Mouse (Mus musculus) erythroblast, embryonic 14.5 days (primary cell): Measurements from ENCODE around the gene Aldh16a1. TPM values are rescaled to one million over a fixed set of nuclear protein-coding genes. Genes with fewer than 3 reads are reported as not detected.
A peak's percentile ranks its signal among the peaks of the same experiment; 100 is the strongest.
"Not testable (repeated sequence)": the region's sequence is repeated elsewhere in the genome, so short reads cannot be mapped to it uniquely, and the experiment has no call there.

Source experiments
- H3K27me3 ChIP-seq: 2 replicates; pipeline ENCODE4 v1.6.1; 2012; ENCODE audit warnings: inconsistent platforms; ENCODE audit not compliant: control insufficient read depth
- H3K36me3 ChIP-seq: 2 replicates; pipeline ENCODE4 v1.6.1; 2012; ENCODE audit warnings: mild to moderate bottlenecking, inconsistent platforms; ENCODE audit not compliant: control insufficient read depth
- H3K4me1 ChIP-seq: 2 replicates; pipeline ENCODE4 v1.6.1; 2012; ENCODE audit warnings: inconsistent platforms; ENCODE audit not compliant: control insufficient read depth
- H3K4me3 ChIP-seq: replicated peaks from 2 replicates; pipeline ENCODE3; 2012; ENCODE audit warnings: moderate library complexity, mild to moderate bottlenecking, inconsistent platforms
- H3K9me3 ChIP-seq: 2 replicates; pipeline ENCODE4 v1.6.1; 2012; ENCODE audit warnings: low read length, inconsistent platforms, mixed read lengths; ENCODE audit not compliant: control insufficient read depth
- GATA1 ChIP-seq: IDR thresholded peaks from 2 replicates; pipeline ENCODE4 v1.6.1; 2012; ENCODE audit warnings: low read length, inconsistent platforms, mixed read lengths
- TAL1 ChIP-seq: IDR thresholded peaks from 3 replicates; pipeline ENCODE4 v1.6.1; 2012; ENCODE audit warnings: low read length, inconsistent platforms, mixed read lengths
- polyA plus RNA-seq: library from polyadenylated mRNA; stranded (reverse); fragments of >175 nt; gene quantifications from 2 replicates; pipeline ENCODE4 v1.2.3, GENCODE M21; 2012

Aldh16a1 gene
- polyA plus RNA-seq, 1 experiment = 16.3 TPM

- TF ChIP-seq GATA1 = no peak
- no peak for TF ChIP-seq TAL1
- H3K4me1 ChIP-seq = peaks cover 31% of the 10 kb centered on the region
- no peaks in the 10 kb centered on the region for H3K9me3 ChIP-seq
- peaks cover 26% of the 10 kb centered on the region for H3K36me3 ChIP-seq
- peak overlapping the region; percentile 77 for H3K4me3 ChIP-seq
- no peaks in the 10 kb centered on the region for H3K27me3 ChIP-seq
These were observed 798 bp downstream of the Aldh16a1 start for GRCm38 (mm10) chr7:45153586-45153985.

GRCm38 (mm10) chr7:45153052-45153451, 1.3 kb downstream of the Aldh16a1 start:
- H3K4me3 ChIP-seq = peak overlapping the region; percentile 77
- H3K4me1 ChIP-seq = peaks cover 31% of the 10 kb centered on the region
- H3K27me3 ChIP-seq, H3K9me3 ChIP-seq: not testable (repeated sequence)
- H3K36me3 ChIP-seq = peaks cover 26% of the 10 kb centered on the region

GRCm38 (mm10) chr7:45151303-45151702, 3.1 kb downstream of the Aldh16a1 start:
- Histone ChIP-seq H3K36me3 (peaks cover 29% of the 10 kb centered on the region), H3K4me1 (peaks cover 28% of the 10 kb centered on the region)

GRCm38 (mm10) chr7:45150321-45150720, 4.1 kb downstream of the Aldh16a1 start:
- Histone ChIP-seq H3K9me3 (no peaks in the 10 kb centered on the region), H3K27me3 (no peaks in the 10 kb centered on the region), H3K4me3 (no peak overlapping the region), H3K36me3 (peaks cover 36% of the 10 kb centered on the region), H3K4me1 (peaks cover 22% of the 10 kb centered on the region)
- no peak for TF ChIP-seq GATA1
- no peak for TF ChIP-seq TAL1

More at GRCm38 (mm10) chr7:45151303-45151702, 3.1 kb downstream of the Aldh16a1 start:
- TF ChIP-seq GATA1 (no peak), TAL1 (no peak)
- no peak overlapping the region for H3K4me3 ChIP-seq
- H3K27me3 ChIP-seq = no peaks in the 10 kb centered on the region
- no peaks in the 10 kb centered on the region for H3K9me3 ChIP-seq

- no peak overlapping the region for H3K4me3 ChIP-seq
- H3K9me3 ChIP-seq = no peaks in the 10 kb centered on the region
- TF ChIP-seq GATA1 (no peak), TAL1 (no peak)
- no peaks in the 10 kb centered on the region for H3K27me3 ChIP-seq
- peaks cover 15% of the 10 kb centered on the region for H3K4me1 ChIP-seq
- peaks cover 41% of the 10 kb centered on the region for H3K36me3 ChIP-seq
These were observed 4.8 kb downstream of the Aldh16a1 start for GRCm38 (mm10) chr7:45149545-45149944.

GRCm38 (mm10) chr7:45148534-45149098, 5.8 kb downstream of the Aldh16a1 start:
- Histone ChIP-seq H3K4me3 (no peak overlapping the region), H3K4me1 (peaks cover 12% of the 10 kb centered on the region), H3K27me3 (no peaks in the 10 kb centered on the region), H3K36me3 (peaks cover 50% of the 10 kb centered on the region), H3K9me3 (no peaks in the 10 kb centered on the region)
- no peak for TF ChIP-seq TAL1
- no peak for TF ChIP-seq GATA1

- Histone ChIP-seq H3K27me3 (no peaks in the 10 kb centered on the region), H3K36me3 (peaks cover 57% of the 10 kb centered on the region), H3K4me1 (peaks cover 7% of the 10 kb centered on the region), H3K4me3 (no peak overlapping the region), H3K9me3 (no peaks in the 10 kb centered on the region)
- TF ChIP-seq GATA1 (no peak), TAL1 (no peak)
These were observed 6.5 kb downstream of the Aldh16a1 start for GRCm38 (mm10) chr7:45147899-45148298.

- Histone ChIP-seq H3K4me3 (no peak overlapping the region), H3K27me3 (no peaks in the 10 kb centered on the region), H3K9me3 (no peaks in the 10 kb centered on the region), H3K4me1 (peaks cover 7% of the 10 kb centered on the region), H3K36me3 (peaks cover 63% of the 10 kb centered on the region)
- TF ChIP-seq TAL1 (no peak), GATA1 (no peak)
These were observed 7.1 kb downstream of the Aldh16a1 start for GRCm38 (mm10) chr7:45147267-45147666.

- H3K27me3 ChIP-seq = no peaks in the 10 kb centered on the region
- peaks cover under 1% of the 10 kb centered on the region for H3K4me1 ChIP-seq
- H3K9me3 ChIP-seq = no peaks in the 10 kb centered on the region
- TF ChIP-seq GATA1 = no peak
- H3K4me3 ChIP-seq = no peak overlapping the region
- peaks cover 72% of the 10 kb centered on the region for H3K36me3 ChIP-seq
These were observed 8.9 kb downstream of the Aldh16a1 start for GRCm38 (mm10) chr7:45145460-45145859.
